Mouse (Mus musculus): ENCODE results near the gene Crabp2. TPM values are rescaled to one million over a fixed set of nuclear protein-coding genes. Genes with fewer than 3 reads are reported as not detected.

Gene Crabp2
- polyA plus RNA-seq, 1 experiment from 2014 or later: 246 TPM

GRCm38 (mm10) chr3:87981214-87981760, 32.8 kb downstream of the Crabp2 start:
- peaks cover 86% of the 10 kb centered on the region for H3K4me1 ChIP-seq
- no peak overlapping the region for H3K4me3 ChIP-seq (replicated peaks)
- H3K36me3 ChIP-seq (replicated peaks): peaks cover 36% of the 10 kb centered on the region
- no peaks in the 10 kb centered on the region; the same call in 1 of the 2 replicates for H3K27me3 ChIP-seq
- ATAC-seq (ENCODE audit: low FRiP score): no peak
- no peaks in the 10 kb centered on the region for H3K9me3 ChIP-seq
- H3K27ac ChIP-seq: peak overlapping the region; percentile 88
- WGBS: 83% methylated on average over 6 of the region's 6 CpGs
- no peak overlapping the region for H3K9ac ChIP-seq
- H3K4me2 ChIP-seq: no peak overlapping the region

- ATAC-seq (ENCODE audit: low FRiP score): no peak
- peak overlapping the region; percentile 50 for H3K9ac ChIP-seq
- peak overlapping the region; percentile 88 for H3K27ac ChIP-seq
- peaks cover 92% of the 10 kb centered on the region for H3K4me1 ChIP-seq
- no peak overlapping the region for H3K4me3 ChIP-seq (replicated peaks)
- peak overlapping the region; percentile 41; the same call in 1 of the 2 replicates for H3K4me2 ChIP-seq
- peaks cover 27% of the 10 kb centered on the region for H3K36me3 ChIP-seq (replicated peaks)
- no peaks in the 10 kb centered on the region; the same call in 1 of the 2 replicates for H3K27me3 ChIP-seq
- WGBS: 34% methylated on average over 12 of the region's 12 CpGs
- H3K9me3 ChIP-seq: no peaks in the 10 kb centered on the region
Measured at GRCm38 (mm10) chr3:87981894-87982835, 33.7 kb downstream of the Crabp2 start.

DNA sequence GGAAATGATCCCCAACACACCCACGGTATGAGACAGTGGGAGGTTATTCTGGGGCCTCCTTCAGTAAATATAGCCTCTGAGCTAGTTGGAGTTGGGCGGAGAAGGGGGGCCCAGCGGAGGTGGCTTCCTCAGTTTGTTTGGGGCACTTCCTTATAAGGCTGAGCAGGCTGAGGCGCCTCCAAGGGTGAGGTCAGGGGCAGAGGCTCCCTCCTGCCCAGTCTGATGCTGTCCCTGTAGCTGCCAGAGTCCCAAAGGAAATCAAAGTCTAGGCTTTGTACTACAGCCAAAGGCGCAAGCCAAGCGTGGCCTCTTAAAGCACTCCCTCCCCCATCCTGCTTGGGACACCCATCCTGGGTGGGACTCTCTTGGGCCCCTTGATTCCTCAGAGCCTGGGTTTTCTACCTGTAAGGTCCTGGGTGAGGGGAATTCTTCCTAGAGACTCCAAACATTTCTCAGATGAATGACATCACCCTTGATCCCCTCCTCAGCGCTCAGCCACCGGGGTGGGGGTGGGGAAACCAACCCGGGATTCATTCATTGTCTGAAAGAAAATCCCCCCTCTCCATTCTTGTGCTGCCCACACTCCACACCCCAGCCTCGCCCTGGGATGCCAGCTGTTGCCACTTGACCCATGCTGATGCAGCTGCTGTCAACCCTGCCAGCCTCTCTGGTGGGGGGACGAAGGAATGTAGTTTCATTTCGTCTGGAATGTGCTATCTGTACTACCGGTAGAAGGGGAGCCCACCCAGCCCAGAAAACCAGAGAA, 34.6 kb downstream of the Crabp2 start:
- Histone ChIP-seq H3K4me2 (peak overlapping the region; percentile 41), H3K4me3 (replicated peaks) (peak overlapping the region; percentile 5; the same call in 1 of the 2 replicates), H3K9me3 (no peaks in the 10 kb centered on the region), H3K27me3 (no peaks in the 10 kb centered on the region; the same call in 1 of the 2 replicates), H3K9ac (peak overlapping the region; percentile 50), H3K27ac (peak overlapping the region; percentile 88), H3K36me3 (replicated peaks) (peaks cover 19% of the 10 kb centered on the region), H3K4me1 (peaks cover 93% of the 10 kb centered on the region)
- 3% methylated on average over 13 of the region's 13 CpGs for WGBS
- peak; percentile 16 for ATAC-seq (ENCODE audit: low FRiP score)

DNA sequence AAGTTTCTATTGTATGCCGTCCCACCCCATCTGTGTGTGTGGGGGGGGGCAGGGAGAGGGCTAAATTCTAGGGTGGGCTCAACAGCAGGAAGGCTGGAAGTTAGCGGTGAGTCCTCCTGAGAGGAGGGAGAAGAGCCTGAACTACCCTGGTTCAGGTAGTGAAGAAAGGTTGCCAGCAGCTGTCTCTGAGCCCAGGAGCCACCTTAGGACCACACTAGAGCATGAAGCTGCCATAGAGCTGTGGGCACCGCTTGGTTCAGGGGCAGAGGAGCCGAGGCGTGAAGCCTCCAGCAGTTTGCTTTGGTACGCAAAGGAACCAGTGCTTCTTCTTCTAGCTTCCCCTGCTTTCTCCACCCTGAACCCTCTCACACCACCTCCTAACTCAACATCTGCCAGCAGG, 35.2 kb downstream of the Crabp2 start:
- peak overlapping the region; percentile 42 for H3K9ac ChIP-seq
- H3K9me3 ChIP-seq: no peaks in the 10 kb centered on the region
- H3K4me2 ChIP-seq: peak overlapping the region; percentile 41
- no peak overlapping the region for H3K4me3 ChIP-seq (replicated peaks)
- H3K27me3 ChIP-seq: peaks cover 3% of the 10 kb centered on the region; the same call in 1 of the 2 replicates
- WGBS: 46% methylated on average over 6 of the region's 6 CpGs
- H3K4me1 ChIP-seq: peaks cover 95% of the 10 kb centered on the region
- H3K27ac ChIP-seq: peak overlapping the region; percentile 88
- H3K36me3 ChIP-seq (replicated peaks): peaks cover 12% of the 10 kb centered on the region
- no peak for ATAC-seq (ENCODE audit: low FRiP score)

DNA sequence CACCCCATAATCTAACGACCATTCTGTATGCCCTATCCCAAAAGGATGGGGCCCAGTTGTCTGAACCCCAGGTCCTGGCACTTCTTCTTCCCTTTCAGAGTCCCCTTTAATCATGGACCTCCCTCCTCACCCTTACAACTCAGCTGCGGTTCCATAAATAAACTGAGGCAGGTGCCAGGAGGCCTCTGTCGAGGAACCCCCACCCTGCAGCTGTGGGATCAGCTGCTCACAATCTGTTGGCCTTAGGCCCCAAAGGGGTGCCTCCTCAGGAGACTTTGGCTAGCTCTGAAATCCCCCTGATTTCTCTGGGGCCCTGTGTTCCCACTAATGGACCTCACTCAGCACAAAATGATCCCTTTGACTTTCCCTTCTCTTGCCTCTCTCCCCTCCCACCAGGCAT, 35.6 kb downstream of the Crabp2 start:
- peaks cover 91% of the 10 kb centered on the region for H3K4me1 ChIP-seq
- no peak for ATAC-seq (ENCODE audit: low FRiP score)
- peaks cover 8% of the 10 kb centered on the region for H3K36me3 ChIP-seq (replicated peaks)
- H3K4me3 ChIP-seq (replicated peaks): no peak overlapping the region
- H3K27me3 ChIP-seq: peaks cover 8% of the 10 kb centered on the region
- H3K9me3 ChIP-seq: no peaks in the 10 kb centered on the region
- no peak overlapping the region for H3K9ac ChIP-seq
- peak overlapping the region; percentile 88; the same call in 1 of the 2 replicates for H3K27ac ChIP-seq
- H3K4me2 ChIP-seq: no peak overlapping the region; the same call in 1 of the 2 replicates
- WGBS: 52% methylated on average over 3 of the region's 3 CpGs

DNA sequence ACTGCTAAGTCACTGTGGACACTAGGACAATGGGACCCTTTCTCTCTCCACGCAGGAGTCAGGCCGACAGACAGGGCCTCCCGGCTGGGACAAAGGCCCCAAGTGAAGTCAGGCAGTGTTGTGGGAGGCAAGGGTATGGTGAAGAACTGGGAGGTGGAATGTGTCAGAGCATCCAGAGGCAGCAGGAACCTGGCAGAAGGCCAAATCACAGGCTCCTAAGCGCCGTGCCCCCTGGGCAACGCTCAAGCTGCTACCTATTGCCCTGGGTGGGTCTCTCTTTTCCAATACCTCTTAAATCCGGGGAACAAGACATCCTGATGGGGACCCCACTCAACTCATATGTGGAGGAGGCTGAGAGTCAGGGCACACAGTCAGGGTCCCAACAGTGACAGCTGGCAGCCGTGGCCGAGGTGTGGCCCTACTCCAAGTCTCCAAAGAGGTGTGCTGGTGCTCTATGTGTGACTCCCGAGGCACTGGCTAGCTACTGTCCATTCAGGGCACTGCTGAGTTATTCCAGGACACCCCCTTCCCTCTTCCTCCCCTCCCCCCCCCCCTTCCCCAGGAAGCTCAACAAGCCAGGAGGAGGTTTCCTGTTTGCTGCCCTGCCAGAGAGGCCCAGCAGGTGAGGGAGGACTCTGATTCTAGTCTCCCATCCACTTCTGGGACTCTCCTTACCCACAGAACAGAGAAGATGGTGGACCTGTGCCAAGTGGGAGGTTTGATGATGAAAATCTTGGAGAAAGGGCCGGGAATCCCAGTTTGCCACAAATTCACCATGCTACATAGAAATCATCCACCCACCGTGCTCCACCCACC, 37.2 kb downstream of the Crabp2 start:
- ATAC-seq (ENCODE audit: low FRiP score): no peak
- H3K9me3 ChIP-seq: no peaks in the 10 kb centered on the region
- 34% methylated on average over 12 of the region's 12 CpGs for WGBS
- peaks cover 75% of the 10 kb centered on the region for H3K4me1 ChIP-seq
- no peak overlapping the region for H3K4me3 ChIP-seq (replicated peaks)
- peak overlapping the region; percentile 10 for H3K4me2 ChIP-seq
- H3K27me3 ChIP-seq: peaks cover 24% of the 10 kb centered on the region
- H3K27ac ChIP-seq: peak overlapping the region; percentile 66
- peak overlapping the region; percentile 25; the same call in 1 of the 2 replicates for H3K9ac ChIP-seq
- no peaks in the 10 kb centered on the region for H3K36me3 ChIP-seq (replicated peaks)

- Histone ChIP-seq H3K27ac (peak overlapping the region; percentile 80), H3K9me3 (no peaks in the 10 kb centered on the region), H3K4me2 (peak overlapping the region; percentile 77), H3K9ac (peak overlapping the region; percentile 56; the same call in 1 of the 2 replicates), H3K27me3 (peaks cover 34% of the 10 kb centered on the region), H3K36me3 (replicated peaks) (no peaks in the 10 kb centered on the region), H3K4me1 (peaks cover 63% of the 10 kb centered on the region), H3K4me3 (replicated peaks) (peak overlapping the region; percentile 39)
- WGBS: 0% methylated on average over 17 of the region's 17 CpGs
- ATAC-seq (ENCODE audit: low FRiP score): peak; percentile 80
Measured at GRCm38 (mm10) chr3:87986868-87987267, 38.4 kb downstream of the Crabp2 start.

DNA sequence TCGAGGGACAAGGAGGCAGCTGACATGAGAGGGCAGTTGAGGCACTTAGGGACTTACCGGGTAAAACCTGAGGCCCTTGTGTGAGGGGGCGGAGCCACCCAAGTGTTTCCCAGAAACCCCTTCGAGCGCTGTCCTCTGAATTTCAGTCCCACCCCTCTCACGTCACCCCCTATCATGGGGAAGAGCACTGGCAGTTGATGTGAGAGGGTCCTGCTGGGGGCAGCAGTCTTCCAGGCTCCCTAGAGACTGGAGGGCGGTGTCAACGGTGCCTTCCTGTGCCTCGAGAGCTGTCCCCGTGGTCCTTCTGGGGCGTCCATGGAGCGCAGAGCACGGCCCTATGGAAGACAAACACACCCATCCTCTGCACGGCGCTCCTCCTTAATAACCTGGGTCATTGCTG, 39.2 kb downstream of the Crabp2 start:
- WGBS: under 1% methylated on average over 15 of the region's 15 CpGs
- Histone ChIP-seq H3K4me1 (peaks cover 56% of the 10 kb centered on the region), H3K27ac (peak overlapping the region; percentile 80), H3K4me2 (peak overlapping the region; percentile 77), H3K27me3 (peaks cover 42% of the 10 kb centered on the region), H3K4me3 (replicated peaks) (peak overlapping the region; percentile 39), H3K9ac (peak overlapping the region; percentile 56), H3K36me3 (replicated peaks) (no peaks in the 10 kb centered on the region), H3K9me3 (no peaks in the 10 kb centered on the region)
- peak; percentile 59 for ATAC-seq (ENCODE audit: low FRiP score)

- H3K4me3 ChIP-seq (replicated peaks): peak overlapping the region; percentile 39
- no peaks in the 10 kb centered on the region for H3K9me3 ChIP-seq
- H3K9ac ChIP-seq: peak overlapping the region; percentile 56
- ATAC-seq (ENCODE audit: low FRiP score): peak; percentile 1; the same call in 1 of the 2 replicates
- peak overlapping the region; percentile 77 for H3K4me2 ChIP-seq
- peak overlapping the region; percentile 80 for H3K27ac ChIP-seq
- peaks cover 46% of the 10 kb centered on the region for H3K27me3 ChIP-seq
- peaks cover 51% of the 10 kb centered on the region for H3K4me1 ChIP-seq
- WGBS: 7% methylated on average over 15 of the region's 15 CpGs
- H3K36me3 ChIP-seq (replicated peaks): no peaks in the 10 kb centered on the region
Measured at GRCm38 (mm10) chr3:87988068-87988467, 39.6 kb downstream of the Crabp2 start.

- Histone ChIP-seq H3K9ac (no peak overlapping the region), H3K27ac (no peak overlapping the region), H3K27me3 (peaks cover 65% of the 10 kb centered on the region), H3K36me3 (replicated peaks) (no peaks in the 10 kb centered on the region), H3K4me1 (peaks cover 33% of the 10 kb centered on the region), H3K9me3 (no peaks in the 10 kb centered on the region), H3K4me2 (no peak overlapping the region; the same call in 1 of the 2 replicates), H3K4me3 (replicated peaks) (no peak overlapping the region)
- 34% methylated on average over 10 of the region's 10 CpGs for WGBS
- ATAC-seq (ENCODE audit: low FRiP score): no peak
Measured at GRCm38 (mm10) chr3:87989935-87990334, 41.5 kb downstream of the Crabp2 start.

- no peak overlapping the region for H3K4me3 ChIP-seq (replicated peaks)
- H3K27me3 ChIP-seq: peaks cover 98% of the 10 kb centered on the region
- WGBS: 0% methylated on average over 5 of the region's 6 CpGs
- no peaks in the 10 kb centered on the region for H3K36me3 ChIP-seq (replicated peaks)
- H3K27ac ChIP-seq: no peak overlapping the region
- H3K9me3 ChIP-seq: no peaks in the 10 kb centered on the region
- no peak overlapping the region for H3K4me2 ChIP-seq
- H3K9ac ChIP-seq: no peak overlapping the region
- no peak for ATAC-seq (ENCODE audit: low FRiP score)
- peaks cover 17% of the 10 kb centered on the region for H3K4me1 ChIP-seq
Measured at GRCm38 (mm10) chr3:87993436-87993835, 45.0 kb downstream of the Crabp2 start.
